Mouse (Mus musculus) left cerebral cortex, adult 2 months (tissue): ENCODE measurements at regions not wholly inside any gene's neighbourhood (a gene's known extent, or its start where the extent isn't known, plus 50 kb on each side); places are given as distances from the start of the nearest gene placed in this dataset.

Experiments
- DNase-seq, 2 experiments: peaks; one replicate each; pipeline ENCODE4 v3.0.0; 2021 to 2022; ENCODE audit warnings: low spot score in 2 of 2, mixed read lengths in 1 of 2; ENCODE audit errors: extremely low spot score in 1 of 2
- H3K27ac ChIP-seq: fragments of 200-600 bp; 2 replicates; pipeline ENCODE4 v1.8.1; 2022
- H3K4me3 ChIP-seq: fragments of 200-600 bp; 2 replicates; pipeline ENCODE4 v1.8.1; 2022
- CTCF ChIP-seq: fragments of 200-600 bp; IDR thresholded peaks from 2 replicates; pipeline ENCODE4 v1.8.1; 2022; ENCODE audit warnings: antibody characterized with exemption, mild to moderate bottlenecking, moderate library complexity
- intact Hi-C: fragments of 180-260 bp; cut with DNase I; formaldehyde crosslinking; loops from one replicate; pipeline ENCODE4 v1.15.1; 2025

DNA sequence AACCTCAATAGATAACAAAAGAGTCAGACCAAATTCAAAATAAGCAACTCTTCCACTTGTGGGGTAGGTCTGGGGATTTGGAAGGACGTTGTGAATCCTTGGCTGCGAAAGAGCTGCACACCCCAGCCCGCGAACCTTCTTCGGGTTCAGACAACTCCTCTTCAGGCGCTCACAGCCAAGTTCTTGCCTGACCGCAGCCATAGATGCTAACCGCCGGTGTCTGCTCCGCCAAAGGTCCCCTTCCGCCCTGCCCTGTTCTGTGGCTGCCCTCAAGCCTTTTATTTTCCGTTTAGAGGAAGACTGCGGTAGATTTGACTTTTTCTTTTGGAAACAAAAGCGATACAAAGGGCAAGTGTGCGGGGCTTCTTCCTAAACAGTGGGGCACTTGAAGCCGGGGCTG is 68.6 kb upstream of the Hnrnpk start:
- no peak overlapping the region for H3K27ac ChIP-seq
- TF ChIP-seq CTCF: no peak
- H3K4me3 ChIP-seq: peak overlapping the region; percentile 30; the same call in 1 of the 2 replicates
- peak in 1 of 2 experiments; percentile 23 for DNase-seq
- intact Hi-C loops: no loop called here

DNA sequence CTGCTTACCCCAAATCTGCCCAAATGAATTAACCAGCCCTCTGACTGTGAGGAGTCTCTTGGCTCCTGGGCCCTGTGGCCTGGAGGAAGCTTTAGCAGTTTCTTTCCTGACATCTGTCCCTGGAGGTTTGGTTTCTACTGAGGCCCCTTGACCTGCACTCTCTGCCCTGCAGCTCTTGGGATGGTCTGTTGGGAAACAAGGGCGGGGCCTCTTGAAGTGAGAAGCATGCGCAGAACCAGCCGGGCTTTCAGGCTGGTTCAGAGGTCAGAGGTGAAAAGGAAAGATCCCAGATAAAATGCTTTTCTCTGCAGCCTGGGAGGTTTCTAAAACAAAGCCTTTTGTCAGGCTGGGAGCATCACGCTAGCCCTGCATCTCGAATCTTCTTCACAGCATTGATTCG is 66.6 kb upstream of the Hnrnpk start:
- TF ChIP-seq CTCF: no peak
- DNase-seq: no peak
- Histone ChIP-seq H3K27ac (no peak overlapping the region), H3K4me3 (no peak overlapping the region)
- intact Hi-C loops: no loop called here

DNA sequence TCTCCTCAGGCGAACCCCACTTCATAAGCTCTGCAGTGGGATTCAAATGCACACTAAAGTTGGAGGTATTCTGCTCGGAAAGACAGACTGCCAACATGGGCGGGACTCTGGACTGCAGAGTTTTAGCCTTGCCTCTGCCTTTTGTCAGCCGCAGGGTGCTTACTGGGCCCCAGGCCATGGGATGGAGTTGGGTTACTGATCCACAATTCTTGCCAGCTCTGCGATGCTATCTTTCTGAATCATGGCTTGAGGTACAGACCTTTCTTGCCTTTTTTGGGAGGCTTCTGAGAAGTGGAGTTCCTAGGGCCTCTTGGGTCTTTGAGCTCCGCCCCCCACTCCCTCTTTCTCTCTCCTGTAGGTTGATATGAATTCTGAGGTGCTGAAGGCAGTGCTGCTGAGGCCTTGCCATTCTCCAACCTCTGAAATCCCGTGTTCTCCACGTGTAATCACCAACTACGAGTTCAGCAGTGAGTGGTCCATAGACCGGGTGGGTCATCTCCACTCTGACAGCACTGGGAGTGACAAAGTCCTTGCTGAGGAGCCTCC is 64.0 kb upstream of the Hnrnpk start:
- no peak for TF ChIP-seq CTCF
- Histone ChIP-seq H3K27ac (no peak overlapping the region), H3K4me3 (no peak overlapping the region)
- no peak for DNase-seq
- intact Hi-C loops: no loop called here

DNA sequence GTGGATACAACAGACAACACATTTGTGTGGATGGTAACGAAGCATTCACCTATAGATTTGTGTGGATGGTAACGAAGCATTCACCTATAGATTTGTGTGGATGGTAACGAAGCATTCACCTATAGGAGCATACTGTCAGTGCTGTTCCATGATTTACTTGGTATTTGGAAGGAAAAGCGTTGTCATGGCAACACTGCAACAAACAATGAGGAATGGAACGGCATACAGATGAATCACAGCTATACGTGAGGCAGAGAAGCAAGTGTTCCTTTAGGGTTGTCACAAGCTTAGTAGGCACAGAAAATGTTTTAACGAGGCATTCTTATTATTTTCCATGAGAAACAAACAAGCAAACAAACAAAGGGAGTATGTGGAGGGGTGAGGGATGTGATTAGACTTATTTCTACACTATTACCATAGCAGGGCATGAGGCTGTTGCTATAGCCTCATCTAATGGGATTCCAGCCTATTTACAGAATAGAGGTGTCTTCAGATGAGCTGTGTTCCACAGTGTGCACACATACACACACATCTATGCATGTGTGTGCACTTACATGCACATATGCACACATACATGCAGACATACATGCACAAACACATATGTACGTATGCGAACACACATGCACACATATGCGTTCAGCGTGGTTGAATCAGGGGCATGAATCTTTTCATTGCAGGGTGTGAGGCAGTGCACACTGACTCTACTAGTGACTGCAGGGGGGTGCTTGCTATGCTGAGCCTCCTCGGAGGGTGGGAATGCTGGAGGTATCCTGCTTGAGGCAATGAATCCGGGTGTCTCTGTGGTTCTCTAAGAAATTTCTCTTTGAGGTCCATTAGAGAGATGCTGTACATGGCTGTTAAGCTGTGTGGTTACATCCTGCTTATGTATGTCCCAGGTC is 62.3 kb upstream of the Hnrnpk start:
- peak in 1 of 2 experiments; percentile 24 for DNase-seq
- Histone ChIP-seq H3K27ac (no peak overlapping the region), H3K4me3 (no peak overlapping the region)
- no peak for TF ChIP-seq CTCF
- intact Hi-C loops: no loop called here
